Mouse (Mus musculus) C2C12 (cell line): ENCODE results near the gene Ch25h. TPM values are rescaled to one million over a fixed set of nuclear protein-coding genes. Genes with fewer than 3 reads are reported as not detected.

Experiments used
- H3K27me3 ChIP-seq: one replicate; pipeline ENCODE4 v1.6.1; 2011; ENCODE audit not compliant: control insufficient read depth, insufficient read depth, insufficient read length
- H3K36me3 ChIP-seq: one replicate; pipeline ENCODE4 v1.6.1; 2011; ENCODE audit not compliant: control insufficient read depth, insufficient read depth
- H3K4me3 ChIP-seq: one replicate; pipeline ENCODE4 v1.5.1; 2011; ENCODE audit warnings: mild to moderate bottlenecking, control low read depth; ENCODE audit not compliant: poor library complexity, insufficient read depth, severe bottlenecking
- H3K79me2 ChIP-seq: one replicate; pipeline ENCODE4 v1.6.1; 2011; ENCODE audit not compliant: control insufficient read depth, insufficient read depth
- H3K79me3 ChIP-seq: one replicate; pipeline ENCODE4 v1.6.1; 2011; ENCODE audit warnings: low read depth, control low read depth
- H3ac ChIP-seq: one replicate; pipeline ENCODE3; 2011; ENCODE audit warnings: low read depth; ENCODE audit not compliant: control insufficient read depth, insufficient read length
- CEBPB ChIP-seq: IDR thresholded peaks from one replicate; pipeline ENCODE4 v1.6.1; 2011; ENCODE audit warnings: low read depth, mild to moderate bottlenecking, control low read depth, moderate library complexity
- CTCF ChIP-seq: IDR thresholded peaks from one replicate; pipeline ENCODE4 v1.5.1; 2011; ENCODE audit not compliant: control insufficient read depth, insufficient read depth, insufficient read length
- FOSL1 ChIP-seq: IDR thresholded peaks from one replicate; pipeline ENCODE4 v1.8.0; 2011; ENCODE audit warnings: mild to moderate bottlenecking, low read length; ENCODE audit not compliant: poor library complexity, insufficient read depth, severe bottlenecking
- MAX ChIP-seq: IDR thresholded peaks from one replicate; pipeline ENCODE4 v1.6.1; 2011; ENCODE audit warnings: mild to moderate bottlenecking, control low read depth
- MYOD1 ChIP-seq: IDR thresholded peaks from one replicate; pipeline ENCODE4 v1.6.1; 2011; ENCODE audit warnings: low read depth; ENCODE audit not compliant: control insufficient read depth, insufficient read length
- MYOG ChIP-seq: IDR thresholded peaks from one replicate; pipeline ENCODE4 v1.6.1; 2011; ENCODE audit not compliant: control insufficient read depth, insufficient read length; ENCODE audit errors: extremely low read depth
- USF1 ChIP-seq: IDR thresholded peaks from one replicate; pipeline ENCODE4 v1.6.1; 2011; ENCODE audit warnings: low read depth, mild to moderate bottlenecking, control low read depth, moderate library complexity
- polyA plus RNA-seq: library from polyadenylated mRNA; unstranded; fragments of >200 nt; fragmentation: generic; extraction: Trizol; gene quantifications from one replicate; pipeline ENCODE4 v1.2.1, GENCODE M21; 2012; ENCODE audit warnings: missing spikeins

Gene Ch25h
- polyA plus RNA-seq, 1 experiment, result 0.30 TPM

GRCm38 (mm10) chr19:34461451-34462019 lies 13.4 kb downstream of the Ch25h start:
- TF ChIP-seq FOSL1 (no peak), MYOG (no peak), CTCF (no peak), MAX (no peak), USF1 (no peak), CEBPB (no peak), MYOD1 (no peak)
- Histone ChIP-seq H3K36me3 (no peaks in the 10 kb centered on the region), H3K79me2 (no peaks in the 10 kb centered on the region), H3K4me3 (no peak overlapping the region), H3K27me3 (no peaks in the 10 kb centered on the region), H3K79me3 (no peaks in the 10 kb centered on the region), H3ac (no peak overlapping the region)

GRCm38 (mm10) chr19:34450784-34451370 lies 24.1 kb downstream of the Ch25h start:
- no peak overlapping the region for H3K4me3 ChIP-seq
- H3K79me2 ChIP-seq, result no peaks in the 10 kb centered on the region
- TF ChIP-seq MAX, result no peak
- TF ChIP-seq CEBPB, result peak; percentile 90
- no peak for TF ChIP-seq CTCF
- TF ChIP-seq FOSL1, result peak; percentile 63
- peak; percentile 57 for TF ChIP-seq MYOD1
- no peak for TF ChIP-seq MYOG
- no peak overlapping the region for H3ac ChIP-seq
- no peaks in the 10 kb centered on the region for H3K27me3 ChIP-seq
- H3K79me3 ChIP-seq, result no peaks in the 10 kb centered on the region
- H3K36me3 ChIP-seq, result no peaks in the 10 kb centered on the region

- no peaks in the 10 kb centered on the region for H3K36me3 ChIP-seq
- H3ac ChIP-seq, result no peak overlapping the region
- H3K79me2 ChIP-seq, result no peaks in the 10 kb centered on the region
- TF ChIP-seq USF1 (no peak), FOSL1 (no peak), CTCF (no peak), CEBPB (no peak), MAX (no peak), MYOG (no peak), MYOD1 (no peak)
- no peaks in the 10 kb centered on the region for H3K79me3 ChIP-seq
- no peak overlapping the region for H3K4me3 ChIP-seq
- H3K27me3 ChIP-seq, result no peaks in the 10 kb centered on the region
These were observed 26.1 kb downstream of the Ch25h start for GRCm38 (mm10) chr19:34448851-34449250.

- TF ChIP-seq USF1 (no peak), CEBPB (peak; percentile 69), MYOD1 (peak; percentile 54)
These were observed 29.5 kb downstream of the Ch25h start for GRCm38 (mm10) chr19:34445410-34446012.

GRCm38 (mm10) chr19:34444785-34445184 lies 30.2 kb downstream of the Ch25h start:
- Histone ChIP-seq H3K27me3 (no peaks in the 10 kb centered on the region), H3K36me3 (no peaks in the 10 kb centered on the region), H3K79me3 (no peaks in the 10 kb centered on the region), H3K79me2 (no peaks in the 10 kb centered on the region), H3ac (no peak overlapping the region), H3K4me3 (no peak overlapping the region)
- no peak for TF ChIP-seq USF1
- TF ChIP-seq CEBPB, result peak; percentile 23
- no peak for TF ChIP-seq MAX
- TF ChIP-seq MYOG, result no peak

More at GRCm38 (mm10) chr19:34445410-34446012, 29.5 kb downstream of the Ch25h start:
- Histone ChIP-seq H3K36me3 (no peaks in the 10 kb centered on the region), H3K4me3 (no peak overlapping the region), H3ac (no peak overlapping the region), H3K27me3 (no peaks in the 10 kb centered on the region), H3K79me2 (no peaks in the 10 kb centered on the region), H3K79me3 (no peaks in the 10 kb centered on the region)

- Histone ChIP-seq H3K4me3 (no peak overlapping the region), H3K79me3 (no peaks in the 10 kb centered on the region), H3ac (no peak overlapping the region), H3K36me3 (no peaks in the 10 kb centered on the region), H3K27me3 (no peaks in the 10 kb centered on the region), H3K79me2 (no peaks in the 10 kb centered on the region)
- TF ChIP-seq MYOD1 (no peak), MAX (no peak), CEBPB (peak; percentile 93)
These were observed 33.0 kb downstream of the Ch25h start for GRCm38 (mm10) chr19:34441979-34442378.
